Mouse (Mus musculus) colon, adult 2 months (tissue): Measurements from ENCODE around the gene Vmn1r51. TPM values are rescaled to one million over a fixed set of nuclear protein-coding genes. Genes with fewer than 3 reads are reported as not detected.

Experiments
- polyA plus RNA-seq: library from polyadenylated mRNA; depleted of rRNA; stranded (reverse); fragments of >200 nt; gene quantifications from 2 replicates; pipeline ENCODE4 v1.2.3, GENCODE M21; 2012; rRNA removed

The Vmn1r51 gene
- polyA plus RNA-seq = not detected in 2 replicates

DNA sequence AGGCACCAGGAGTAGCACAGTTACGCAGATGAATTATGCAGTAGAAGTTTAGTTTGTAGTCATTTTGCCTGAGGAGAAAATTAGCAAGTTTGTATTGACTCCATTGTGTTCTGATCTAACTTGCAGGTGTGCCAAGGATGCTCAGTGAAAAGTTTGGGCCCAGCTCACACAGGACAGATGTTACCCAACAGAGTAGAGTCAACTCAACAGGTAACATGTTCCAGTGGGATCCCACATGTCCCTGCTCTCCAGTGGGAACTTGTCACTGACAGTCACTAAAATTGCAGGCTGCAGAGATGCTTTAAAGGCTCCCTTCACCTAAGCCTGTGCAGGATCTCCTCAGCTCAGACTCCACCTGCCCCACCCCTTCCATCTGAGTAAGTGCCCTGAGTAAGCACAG lies at the start of gene Vmn1r51:
TSS of gene Vmn1r51 (plus strand) at position 301 of the 400 bp plus-strand sequence.

DNA sequence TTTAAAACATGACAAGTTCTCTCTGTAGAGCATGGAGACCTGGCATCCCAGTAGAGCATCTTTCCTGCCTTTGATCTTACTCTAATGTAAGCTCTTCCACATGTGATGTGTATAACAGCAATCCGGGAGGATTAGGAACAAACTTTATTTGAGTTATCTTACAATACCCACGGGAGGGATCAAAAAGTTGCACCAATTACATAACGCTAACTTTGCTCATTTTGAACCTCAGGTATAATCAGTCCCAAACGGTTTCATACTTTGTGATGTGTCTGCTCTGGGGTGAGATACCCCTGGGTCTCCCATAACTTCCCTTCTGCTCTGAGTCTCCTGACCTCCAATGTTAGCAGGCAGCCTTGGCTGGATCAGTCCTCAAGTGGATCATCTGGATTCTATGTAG lies 44.0 kb upstream of the Vmn1r51 start, which contains the start of gene Vmn1r49:
TSS of gene Vmn1r49 (minus strand) at position 101 of the 400 bp plus-strand sequence.

DNA sequence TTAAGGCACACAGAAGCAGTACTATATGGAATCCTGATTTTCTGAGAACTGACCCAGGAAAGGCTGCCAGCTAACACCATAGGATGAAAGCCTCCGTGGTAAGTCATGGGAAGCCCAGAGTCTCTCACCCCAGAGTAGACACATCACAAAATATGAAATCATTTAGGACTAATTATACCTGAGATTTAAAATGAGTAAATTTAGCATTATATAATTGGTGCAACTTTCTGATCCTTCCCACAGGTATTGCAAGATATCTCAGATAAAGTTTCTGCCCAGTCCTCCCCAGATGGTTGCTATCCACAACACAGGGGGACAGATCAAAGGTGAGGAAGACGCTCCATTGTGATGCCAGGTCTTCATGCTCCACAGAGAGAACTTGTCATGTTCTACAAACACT lies 21.3 kb upstream of the Vmn1r51 start, which contains the start of gene Vmn1r50:
TSS of gene Vmn1r50 (plus strand) at position 301 of the 400 bp plus-strand sequence.

DNA sequence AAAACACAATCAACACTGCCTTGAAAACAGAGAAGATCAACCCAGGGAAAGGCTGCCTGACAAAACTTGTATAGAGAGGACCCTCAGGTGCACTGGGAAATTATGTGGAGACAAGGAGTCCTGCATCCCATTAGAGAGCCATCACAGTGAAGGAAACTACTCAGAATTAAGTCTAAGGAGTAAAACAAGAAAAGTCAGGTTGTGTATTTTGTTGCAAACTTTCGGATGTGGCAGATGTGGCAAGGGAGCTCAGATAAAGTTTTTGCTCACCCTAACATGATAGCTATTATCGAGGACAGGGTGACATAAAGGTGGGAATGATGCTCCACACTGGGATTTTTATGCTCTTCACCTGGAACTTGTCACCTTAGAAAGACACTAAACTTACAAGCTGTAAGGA lies 52.1 kb downstream of the Vmn1r51 start, which contains the start of gene Vmn1r52:
TSS of gene Vmn1r52 (plus strand) at position 301 of the 400 bp plus-strand sequence.

Other genes with a start within 250 kb of the Vmn1r51 start
- not detected in 2 replicates for gene Vmn1r42, start 246.2 kb upstream of the Vmn1r51 start, polyA plus RNA-seq
- not detected in 2 replicates for gene Vmn1r43, start 246.2 kb upstream of the Vmn1r51 start, polyA plus RNA-seq
- not detected in 2 replicates for gene Vmn1r44, start 238.9 kb upstream of the Vmn1r51 start, polyA plus RNA-seq
- not detected in 2 replicates for gene Vmn1r45, start 182.0 kb upstream of the Vmn1r51 start, polyA plus RNA-seq
- gene Vmn1r46, start 153.3 kb upstream of the Vmn1r51 start, polyA plus RNA-seq = not detected in 2 replicates
- not detected in 2 replicates for gene Vmn1r47, start 106.4 kb upstream of the Vmn1r51 start, polyA plus RNA-seq
- gene Vmn1r48, start 85.8 kb upstream of the Vmn1r51 start, polyA plus RNA-seq = not detected in 2 replicates
- not detected in 2 replicates for gene Vmn1r49, start 44.1 kb upstream of the Vmn1r51 start, polyA plus RNA-seq
- not detected in 2 replicates for gene Vmn1r50, start 21.2 kb upstream of the Vmn1r51 start, polyA plus RNA-seq
- gene Vmn1r52, start 52.2 kb downstream of the Vmn1r51 start, polyA plus RNA-seq = not detected in 2 replicates
- not detected in 2 replicates for gene V1ra8, start 80.2 kb downstream of the Vmn1r51 start, polyA plus RNA-seq
- 0.10 TPM in 1 of 2 replicates, not detected in the other for gene Vmn1r53, start 101.8 kb downstream of the Vmn1r51 start, polyA plus RNA-seq
- not detected in 2 replicates for gene Vmn1r54, start 123.7 kb downstream of the Vmn1r51 start, polyA plus RNA-seq
- gene BC048671, start 178.6 kb downstream of the Vmn1r51 start, polyA plus RNA-seq = not detected in 2 replicates
- gene Chst13, start 202.6 kb downstream of the Vmn1r51 start, polyA plus RNA-seq = 0.57 and 1.4 TPM in 2 replicates
- gene Uroc1, start 210.7 kb downstream of the Vmn1r51 start, polyA plus RNA-seq = not detected in 2 replicates
- 29.1 and 35.4 TPM in 2 replicates for gene Zxdc, start 246.9 kb downstream of the Vmn1r51 start, polyA plus RNA-seq